24 mouse cellular contexts compared by ENCODE assay signal in genomic region chr1:135427390-135427789, GRCm38 (mm10). TPM values are rescaled to one million over a fixed set of nuclear protein-coding genes. Genes with fewer than 3 reads are reported as not detected.
DNase-seq lines count a peak whose midpoint lies in the region; ATAC-seq and TF ChIP-seq lines count a peak whose summit lies in the region.
"Had no signal": no experiment of that assay in that cellular context is flagged by ENCODE, and none has a peak within 500 bp of the region (broad histone marks: within the 10 kb centered on the region; RNA-seq: fewer than 3 reads in every experiment).

No protein-coding gene starts in this region.

- H3K9ac ChIP-seq in heart, embryonic 12.5 days: no peak overlapping the region
- no peak overlapping the region for H3K9ac ChIP-seq in midbrain, postnatal 0 days (replicated peaks; ENCODE audit: low read length, poor library complexity, severe bottlenecking)
- no peak overlapping the region for H3K9ac ChIP-seq in midbrain, embryonic 13.5 days (replicated peaks)
- H3K9ac ChIP-seq: heart, embryonic 15.5 days; limb, embryonic 15.5 days had no signal

- peak; percentile 71 for DNase-seq in heart, adult 11 months
- no peak for DNase-seq in midbrain, embryonic 10.5 days (ENCODE audit: low spot score)
- no peak for DNase-seq in midbrain, postnatal 0 days (ENCODE audit: low spot score)
- DNase-seq in left cerebral cortex, postnatal 25 days (ENCODE audit: low spot score in 2 of 2): no peak
- DNase-seq in kidney, adult 9 months: no peak
- DNase-seq: adrenal gland, postnatal 14 days; cerebellum, adult 8-10 months; heart, adult 18-20 months; kidney, postnatal 14 days; lung, adult 18-20 months; retina, postnatal 1 day; thymus, adult 2 months had no signal

- WGBS in heart, embryonic 12.5 days: 86% methylated on average over 6 of the region's 6 CpGs
- WGBS in midbrain, embryonic 10.5 days: 91% methylated on average over 6 of the region's 6 CpGs
- 94% methylated on average over 6 of the region's 6 CpGs for WGBS in midbrain, postnatal 0 days
- 88% methylated on average over 6 of the region's 6 CpGs for WGBS in midbrain, embryonic 13.5 days

- H3K9me3 ChIP-seq in heart, embryonic 12.5 days (replicated peaks): no peaks in the 10 kb centered on the region
- no peaks in the 10 kb centered on the region for H3K9me3 ChIP-seq in midbrain, embryonic 10.5 days (replicated peaks)
- no peaks in the 10 kb centered on the region for H3K9me3 ChIP-seq in midbrain, postnatal 0 days (ENCODE audit: low read length)
- H3K9me3 ChIP-seq in midbrain, embryonic 13.5 days: no peaks in the 10 kb centered on the region
- H3K9me3 ChIP-seq: heart, embryonic 15.5 days; limb, embryonic 15.5 days had no signal

- TF ChIP-seq CTCF in midbrain, postnatal 0 days (IDR thresholded peaks at IDR 0.05): no peak

- intact Hi-C loops in left cerebral cortex, postnatal 25 days (cut with DNase I): no loop called here

- peaks cover 36% of the 10 kb centered on the region for H3K36me3 ChIP-seq in heart, embryonic 12.5 days
- peaks cover 54% of the 10 kb centered on the region for H3K36me3 ChIP-seq in midbrain, embryonic 10.5 days
- H3K36me3 ChIP-seq in midbrain, postnatal 0 days (ENCODE audit: insufficient read depth, low read length): peaks cover 2% of the 10 kb centered on the region; the same call in 1 of the 2 replicates
- H3K36me3 ChIP-seq in midbrain, embryonic 13.5 days: peaks cover 39% of the 10 kb centered on the region

- no peak overlapping the region for H3K4me2 ChIP-seq in heart, embryonic 12.5 days
- H3K4me2 ChIP-seq in midbrain, postnatal 0 days (ENCODE audit: low read depth, low read length, poor library complexity, severe bottlenecking): no peak overlapping the region
- H3K4me2 ChIP-seq in midbrain, embryonic 13.5 days (replicated peaks): peak overlapping the region; percentile 86
- H3K4me2 ChIP-seq: limb, embryonic 15.5 days had no signal

- ATAC-seq in heart, embryonic 12.5 days (ENCODE audit: insufficient number of reproducible peaks, low FRiP score): no peak
- no peak for ATAC-seq in midbrain, postnatal 0 days (ENCODE audit: low FRiP score)
- no peak for ATAC-seq in midbrain, embryonic 13.5 days
- ATAC-seq: activated CD4-positive, CD25-positive, alpha-beta regulatory T cell, adult 4 months; intestine, postnatal 0 days; Patski had no signal

- H3K4me3 ChIP-seq in heart, embryonic 12.5 days: no peak overlapping the region
- H3K4me3 ChIP-seq in midbrain, embryonic 10.5 days: peak overlapping the region; percentile 90; the same call in 1 of the 2 replicates
- H3K4me3 ChIP-seq in midbrain, postnatal 0 days (ENCODE audit: low read depth, low read length): no peak overlapping the region
- no peak overlapping the region for H3K4me3 ChIP-seq in brown adipose tissue, adult 24 weeks (ENCODE audit: insufficient read depth, low read depth, low read length)
- 0 out of 2 replicates have a peak overlapping the region, but pooled peaks have one; percentile 84 for H3K4me3 ChIP-seq in midbrain, embryonic 13.5 days (replicated peaks)
- H3K4me3 ChIP-seq: heart, embryonic 15.5 days; limb, embryonic 15.5 days had no signal

- no peaks in the 10 kb centered on the region for H3K27me3 ChIP-seq in heart, embryonic 12.5 days (replicated peaks)
- H3K27me3 ChIP-seq in midbrain, embryonic 10.5 days (ENCODE audit: low read depth, poor library complexity, severe bottlenecking): no peaks in the 10 kb centered on the region
- no peaks in the 10 kb centered on the region for H3K27me3 ChIP-seq in midbrain, postnatal 0 days (ENCODE audit: insufficient read depth, low read length)
- no peaks in the 10 kb centered on the region for H3K27me3 ChIP-seq in midbrain, embryonic 13.5 days
- H3K27me3 ChIP-seq: heart, embryonic 15.5 days; limb, embryonic 15.5 days; Patski had no signal

- H3K4me1 ChIP-seq in heart, embryonic 12.5 days (replicated peaks): peaks cover 33% of the 10 kb centered on the region
- H3K4me1 ChIP-seq in midbrain, embryonic 10.5 days: peaks cover 44% of the 10 kb centered on the region
- H3K4me1 ChIP-seq in midbrain, postnatal 0 days (ENCODE audit: insufficient read depth, low read length): peaks cover 13% of the 10 kb centered on the region
- H3K4me1 ChIP-seq in brown adipose tissue, adult 24 weeks (ENCODE audit: control insufficient read depth, insufficient read depth, insufficient read length, low read length): peaks cover 27% of the 10 kb centered on the region
- H3K4me1 ChIP-seq in midbrain, embryonic 13.5 days (replicated peaks): peaks cover 51% of the 10 kb centered on the region

- no peak overlapping the region for H3K27ac ChIP-seq in heart, embryonic 12.5 days (ENCODE audit: poor library complexity, severe bottlenecking)
- H3K27ac ChIP-seq in midbrain, embryonic 10.5 days (replicated peaks): no peak overlapping the region
- no peak overlapping the region for H3K27ac ChIP-seq in midbrain, postnatal 0 days (ENCODE audit: low read depth, low read length)
- H3K27ac ChIP-seq in brown adipose tissue, adult 24 weeks (replicated peaks; ENCODE audit: low read depth, low read length): peak overlapping the region; percentile 29; the same call in 1 of the 2 replicates
- H3K27ac ChIP-seq in midbrain, embryonic 13.5 days: no peak overlapping the region
- H3K27ac ChIP-seq: heart, embryonic 15.5 days; limb, embryonic 15.5 days; macrophage had no signal

RNA-seq across cellular contexts. Expression of gene Ipo9, which starts 2.9 kb away (rescaled TPM):
- polyA plus RNA-seq in heart, embryonic 12.5 days (2016; fragmentation: Nextera tagmentation; extraction: Ambion mirVana): 106 and 107 TPM in 2 replicates
- 179 and 191 TPM in 2 replicates for polyA plus RNA-seq in midbrain, embryonic 10.5 days (2016; fragmentation: Nextera tagmentation; extraction: Ambion mirVana)
- total RNA-seq in midbrain, postnatal 0 days (2014; rRNA removed): 88.7 and 128 TPM in 2 replicates
- 89.3 and 93.3 TPM in 2 replicates for polyA plus RNA-seq in midbrain, postnatal 0 days (2015; fragmentation: Nextera tagmentation; extraction: Ambion mirVana)
- 24.2 and 40.7 TPM in 2 replicates for polyA plus RNA-seq in brown adipose tissue, adult 24 weeks (2012; ENCODE audit: insufficient read depth, insufficient read length, missing spikeins)
- polyA plus RNA-seq in midbrain, embryonic 13.5 days (2015; fragmentation: Nextera tagmentation; extraction: Ambion mirVana): 136 and 142 TPM in 2 replicates
- 100 to 1,000 TPM; 169 to 173 TPM for total RNA-seq in left cerebral cortex, postnatal 25 days (2021)

RNA-seq across cellular contexts. Expression of gene Shisa4, which starts 52.4 kb away (rescaled TPM):
- 32.4 and 33.3 TPM in 2 replicates for polyA plus RNA-seq in heart, embryonic 12.5 days (2016; fragmentation: Nextera tagmentation; extraction: Ambion mirVana)
- 66.3 and 81.3 TPM in 2 replicates for polyA plus RNA-seq in midbrain, embryonic 10.5 days (2016; fragmentation: Nextera tagmentation; extraction: Ambion mirVana)
- 129 and 133 TPM in 2 replicates for total RNA-seq in midbrain, postnatal 0 days (2014; rRNA removed)
- polyA plus RNA-seq in midbrain, postnatal 0 days (2015; fragmentation: Nextera tagmentation; extraction: Ambion mirVana): 141 and 146 TPM in 2 replicates
- 2.1 and 3.2 TPM in 2 replicates for polyA plus RNA-seq in brown adipose tissue, adult 24 weeks (2012; ENCODE audit: insufficient read depth, insufficient read length, missing spikeins)
- polyA plus RNA-seq in midbrain, embryonic 13.5 days (2015; fragmentation: Nextera tagmentation; extraction: Ambion mirVana): 83.7 and 84.8 TPM in 2 replicates
- total RNA-seq in left cerebral cortex, postnatal 25 days (2021): 100 to 1,000 TPM; 188 to 196 TPM
- total RNA-seq: hematopoietic stem cell, adult 5-6 weeks; monocyte, adult 5-6 weeks; neutrophil, adult 5-6 weeks had no signal
- polyA plus RNA-seq: activated CD4-positive, CD25-positive, alpha-beta regulatory T cell, adult 4 months had no signal

Comparison
In these comparisons a context has a peak if more than half of its experiments do, and no peak if none do; other contexts are left out.
1. H3K4me3 ChIP-seq: peak in midbrain, embryonic 10.5 days (single experiment) and midbrain, embryonic 13.5 days (single experiment); none in heart, embryonic 12.5 days (single experiment), midbrain, postnatal 0 days (single experiment) and brown adipose tissue, adult 24 weeks (single experiment).